Mouse (Mus musculus): ENCODE results near the gene Tmigd3. TPM values are rescaled to one million over a fixed set of nuclear protein-coding genes. Genes with fewer than 3 reads are reported as not detected.
A peak's percentile ranks its signal among the peaks of the same experiment; 100 is the strongest.

Tmigd3 gene
- polyA plus RNA-seq, 1 experiment = 0.52 TPM

GRCm38 (mm10) chr3:105931095-105931494, 60.4 kb downstream of the Tmigd3 start:
- 93% methylated on average over 2 of the region's 2 CpGs for WGBS
- no peaks in the 10 kb centered on the region for H3K27me3 ChIP-seq (ENCODE audit: control insufficient read depth, insufficient read depth, low read length)

GRCm38 (mm10) chr3:105932240-105933071, 61.8 kb downstream of the Tmigd3 start, which contains the start of gene I830077J02Rik:
Gene I830077J02Rik, minus strand, starts transcription at chr3:105932664.
- Histone ChIP-seq H3K27ac (ENCODE audit: insufficient read depth, low read length) (no peak within 1 kb of the TSS), H3K4me3 (replicated peaks; ENCODE audit: insufficient read depth, low read depth, low read length) (no peak within 1 kb of the TSS), H3K27me3 (ENCODE audit: control insufficient read depth, insufficient read depth, low read length) (no peaks in the 10 kb centered on the region), H3K4me1 (ENCODE audit: control insufficient read depth, insufficient read depth, low read length) (no peaks in the 10 kb centered on the region)
- TF ChIP-seq CTCF (IDR thresholded peaks at IDR 0.05; ENCODE audit: borderline replicate concordance, insufficient read depth, low read depth, low read length) (no peak), POLR2A (IDR thresholded peaks at IDR 0.05; ENCODE audit: borderline replicate concordance, insufficient read depth, low read length) (no peak)
- 81% methylated on average over 8 of the region's 8 CpGs for WGBS
- no peak for DNase-seq

More at GRCm38 (mm10) chr3:105931095-105931494, 60.4 kb downstream of the Tmigd3 start:
- DNase-seq = no peak
- Histone ChIP-seq H3K4me3 (replicated peaks; ENCODE audit: insufficient read depth, low read depth, low read length) (no peak overlapping the region), H3K4me1 (ENCODE audit: control insufficient read depth, insufficient read depth, low read length) (no peaks in the 10 kb centered on the region), H3K27ac (ENCODE audit: insufficient read depth, low read length) (no peak overlapping the region)
- no peak for TF ChIP-seq CTCF (IDR thresholded peaks at IDR 0.05; ENCODE audit: borderline replicate concordance, insufficient read depth, low read depth, low read length)
- TF ChIP-seq POLR2A (IDR thresholded peaks at IDR 0.05; ENCODE audit: borderline replicate concordance, insufficient read depth, low read length) = no peak

DNA sequence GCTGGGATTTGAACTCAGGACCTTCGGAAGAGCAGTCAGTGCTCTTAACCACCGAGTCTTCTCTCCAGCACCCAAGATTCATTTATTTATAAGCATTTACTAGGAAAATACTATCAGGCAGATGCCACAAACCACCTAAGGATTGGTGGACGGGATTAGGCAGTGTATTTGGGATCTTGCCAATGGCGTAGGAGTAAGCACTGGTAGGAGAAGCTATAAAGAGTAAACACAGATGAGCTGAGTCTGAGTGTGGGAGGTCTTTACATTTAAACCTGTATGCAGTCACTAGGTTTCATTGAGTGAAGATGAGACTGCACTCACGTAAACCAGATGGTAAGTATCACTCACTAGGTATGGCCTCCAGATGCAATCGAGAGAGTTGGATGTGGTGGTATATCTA, 63.2 kb downstream of the Tmigd3 start:
- Histone ChIP-seq H3K4me3 (replicated peaks; ENCODE audit: insufficient read depth, low read depth, low read length) (no peak overlapping the region), H3K27ac (ENCODE audit: insufficient read depth, low read length) (no peak overlapping the region), H3K4me1 (ENCODE audit: control insufficient read depth, insufficient read depth, low read length) (no peaks in the 10 kb centered on the region), H3K27me3 (ENCODE audit: control insufficient read depth, insufficient read depth, low read length) (no peaks in the 10 kb centered on the region)
- no peak for DNase-seq
- TF ChIP-seq POLR2A (IDR thresholded peaks at IDR 0.05; ENCODE audit: borderline replicate concordance, insufficient read depth, low read length) (no peak), CTCF (IDR thresholded peaks at IDR 0.05; ENCODE audit: borderline replicate concordance, insufficient read depth, low read depth, low read length) (no peak)
- 85% methylated on average over 6 of the region's 6 CpGs for WGBS

GRCm38 (mm10) chr3:105935033-105935432, 64.3 kb downstream of the Tmigd3 start:
- peak in 1 of 2 experiments; percentile 18 for DNase-seq
- no peak for TF ChIP-seq POLR2A (IDR thresholded peaks at IDR 0.05; ENCODE audit: borderline replicate concordance, insufficient read depth, low read length)
- TF ChIP-seq CTCF (IDR thresholded peaks at IDR 0.05; ENCODE audit: borderline replicate concordance, insufficient read depth, low read depth, low read length) = no peak

DNA sequence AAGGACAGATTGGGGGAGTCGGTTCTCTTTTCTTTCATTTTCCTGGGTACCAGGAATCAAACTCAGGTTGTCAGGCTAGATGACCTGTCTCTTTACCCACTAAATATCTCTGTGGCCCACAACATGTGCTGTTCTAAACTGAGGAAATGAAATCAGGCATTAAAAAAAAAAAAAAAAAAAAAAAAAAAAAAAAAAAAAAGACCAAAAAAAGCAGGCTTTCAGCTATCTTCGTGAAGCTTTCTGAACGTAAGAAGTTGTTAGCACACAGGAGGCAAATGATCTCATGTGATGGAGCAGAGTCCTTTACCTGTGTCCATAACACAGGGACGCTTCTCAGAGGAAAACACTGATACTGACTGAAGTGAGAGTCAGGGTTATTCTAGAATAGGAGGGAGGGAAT, 65.4 kb downstream of the Tmigd3 start:
- no peak for DNase-seq
- no peak overlapping the region for H3K27ac ChIP-seq (ENCODE audit: insufficient read depth, low read length)
- H3K4me3 ChIP-seq (replicated peaks; ENCODE audit: insufficient read depth, low read depth, low read length) = no peak overlapping the region
- no peaks in the 10 kb centered on the region for H3K4me1 ChIP-seq (ENCODE audit: control insufficient read depth, insufficient read depth, low read length)
- WGBS = 91% methylated on average over 4 of the region's 4 CpGs
- no peaks in the 10 kb centered on the region for H3K27me3 ChIP-seq (ENCODE audit: control insufficient read depth, insufficient read depth, low read length)
- TF ChIP-seq POLR2A (IDR thresholded peaks at IDR 0.05; ENCODE audit: borderline replicate concordance, insufficient read depth, low read length) = no peak
- TF ChIP-seq CTCF (IDR thresholded peaks at IDR 0.05; ENCODE audit: borderline replicate concordance, insufficient read depth, low read depth, low read length) = no peak

More at GRCm38 (mm10) chr3:105935033-105935432, 64.3 kb downstream of the Tmigd3 start:
- no peaks in the 10 kb centered on the region for H3K27me3 ChIP-seq (ENCODE audit: control insufficient read depth, insufficient read depth, low read length)
- H3K4me1 ChIP-seq (ENCODE audit: control insufficient read depth, insufficient read depth, low read length) = no peaks in the 10 kb centered on the region
- 23% methylated on average over 5 of the region's 5 CpGs for WGBS
- H3K4me3 ChIP-seq (replicated peaks; ENCODE audit: insufficient read depth, low read depth, low read length) = no peak overlapping the region
- H3K27ac ChIP-seq (ENCODE audit: insufficient read depth, low read length) = no peak overlapping the region

- 85% methylated on average over 7 of the region's 7 CpGs for WGBS
- Histone ChIP-seq H3K27ac (ENCODE audit: insufficient read depth, low read length) (no peak overlapping the region), H3K4me1 (ENCODE audit: control insufficient read depth, insufficient read depth, low read length) (no peaks in the 10 kb centered on the region), H3K4me3 (replicated peaks; ENCODE audit: insufficient read depth, low read depth, low read length) (no peak overlapping the region), H3K27me3 (ENCODE audit: control insufficient read depth, insufficient read depth, low read length) (no peaks in the 10 kb centered on the region)
- no peak for TF ChIP-seq POLR2A (IDR thresholded peaks at IDR 0.05; ENCODE audit: borderline replicate concordance, insufficient read depth, low read length)
- no peak for TF ChIP-seq CTCF (IDR thresholded peaks at IDR 0.05; ENCODE audit: borderline replicate concordance, insufficient read depth, low read depth, low read length)
- DNase-seq = no peak
Observed at GRCm38 (mm10) chr3:105951348-105951747, 80.6 kb downstream of the Tmigd3 start.

DNA sequence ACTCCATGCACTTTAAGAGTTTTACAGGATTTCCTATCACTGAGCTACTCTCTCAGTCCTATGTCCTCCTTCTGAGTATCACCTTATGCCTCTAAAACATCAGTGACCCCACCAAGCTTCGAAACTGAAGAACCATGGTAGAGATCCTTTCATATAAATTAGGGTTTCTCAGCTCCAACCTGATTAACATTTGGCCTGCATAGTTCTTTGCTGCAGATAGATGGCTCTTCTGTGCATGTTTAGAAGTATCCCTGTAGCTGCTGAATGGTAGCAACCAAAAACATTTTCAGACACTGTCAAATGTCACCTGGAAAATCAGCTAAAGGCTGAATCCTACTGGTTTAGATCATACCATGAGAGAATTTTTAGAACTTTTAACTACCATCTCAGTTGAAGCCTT, 86.5 kb downstream of the Tmigd3 start:
- Histone ChIP-seq H3K27me3 (ENCODE audit: control insufficient read depth, insufficient read depth, low read length) (no peaks in the 10 kb centered on the region), H3K27ac (ENCODE audit: insufficient read depth, low read length) (no peak overlapping the region), H3K4me3 (replicated peaks; ENCODE audit: insufficient read depth, low read depth, low read length) (peak overlapping the region; percentile 25), H3K4me1 (ENCODE audit: control insufficient read depth, insufficient read depth, low read length) (no peaks in the 10 kb centered on the region; the same call in 1 of the 2 replicates)
- TF ChIP-seq CTCF (IDR thresholded peaks at IDR 0.05; ENCODE audit: borderline replicate concordance, insufficient read depth, low read depth, low read length) = no peak
- TF ChIP-seq POLR2A (IDR thresholded peaks at IDR 0.05; ENCODE audit: borderline replicate concordance, insufficient read depth, low read length) = no peak
- 91% methylated on average over 1 of the region's 1 CpGs for WGBS
- no peak for DNase-seq

- Histone ChIP-seq H3K27me3 (ENCODE audit: control insufficient read depth, insufficient read depth, low read length) (no peaks in the 10 kb centered on the region), H3K4me1 (ENCODE audit: control insufficient read depth, insufficient read depth, low read length) (no peaks in the 10 kb centered on the region; the same call in 1 of the 2 replicates), H3K4me3 (replicated peaks; ENCODE audit: insufficient read depth, low read depth, low read length) (peak overlapping the region; percentile 69), H3K27ac (ENCODE audit: insufficient read depth, low read length) (no peak overlapping the region)
- WGBS = 24% methylated on average over 5 of the region's 5 CpGs
- DNase-seq = no peak
- TF ChIP-seq CTCF (IDR thresholded peaks at IDR 0.05; ENCODE audit: borderline replicate concordance, insufficient read depth, low read depth, low read length) = no peak
- no peak for TF ChIP-seq POLR2A (IDR thresholded peaks at IDR 0.05; ENCODE audit: borderline replicate concordance, insufficient read depth, low read length)
Observed at GRCm38 (mm10) chr3:105958204-105958603, 87.5 kb downstream of the Tmigd3 start.

Measured in cerebellum, adult 2 months (tissue).